In genomic region chr6:88621816-88622481, GRCm38 (mm10) we compare ENCODE assay signal across 19 mouse cellular contexts. TPM values are rescaled to one million over a fixed set of nuclear protein-coding genes. Genes with fewer than 3 reads are reported as not detected.
A peak's percentile ranks its signal among the peaks of the same experiment; 100 is the strongest.
DNase-seq lines count a peak whose midpoint lies in the region; ATAC-seq and TF ChIP-seq lines count a peak whose summit lies in the region.
"Had no signal": no experiment of that assay in that cellular context is flagged by ENCODE, and none has a peak within 500 bp of the region (broad histone marks: within the 10 kb centered on the region; RNA-seq: fewer than 3 reads in every experiment).

No protein-coding gene starts in this region.

- peak overlapping the region; percentile 53 for H3K27ac ChIP-seq in heart, embryonic 13.5 days (replicated peaks)
- H3K27ac ChIP-seq in lung, postnatal 0 days (ENCODE audit: low read length), result no peak overlapping the region
- no peak overlapping the region for H3K27ac ChIP-seq in intestine, embryonic 16.5 days (ENCODE audit: low read length)
- H3K27ac ChIP-seq: embryonic facial prominence, embryonic 15.5 days; forebrain, embryonic 10.5 days; hindbrain, embryonic 14.5 days; liver, embryonic 13.5 days; macrophage; neural tube, embryonic 13.5 days had no signal

- no peak for ATAC-seq in heart, embryonic 13.5 days (ENCODE audit: extremely low read depth, insufficient number of reproducible peaks, low FRiP score, low TSS enrichment)
- ATAC-seq in lung, postnatal 0 days, result no peak
- ATAC-seq in intestine, embryonic 16.5 days, result no peak
- ATAC-seq: intestine, postnatal 0 days had no signal

- H3K27me3 ChIP-seq in heart, embryonic 13.5 days (replicated peaks), result no peaks in the 10 kb centered on the region
- H3K27me3 ChIP-seq in lung, postnatal 0 days (replicated peaks; ENCODE audit: insufficient read depth, low read length), result no peaks in the 10 kb centered on the region
- no peaks in the 10 kb centered on the region for H3K27me3 ChIP-seq in intestine, embryonic 16.5 days (replicated peaks; ENCODE audit: control insufficient read depth, insufficient read depth, low read length)
- H3K27me3 ChIP-seq: neural tube, embryonic 13.5 days had no signal

- H3K9ac ChIP-seq in heart, embryonic 13.5 days, result no peak overlapping the region
- H3K9ac ChIP-seq in lung, postnatal 0 days (replicated peaks; ENCODE audit: low read depth), result no peak overlapping the region
- H3K9ac ChIP-seq in intestine, embryonic 16.5 days (ENCODE audit: low read depth, low read length), result no peak overlapping the region
- H3K9ac ChIP-seq: embryonic facial prominence, embryonic 15.5 days; hindbrain, embryonic 14.5 days; liver, embryonic 13.5 days; neural tube, embryonic 13.5 days had no signal

- no peak for TF ChIP-seq CTCF in lung, postnatal 0 days (IDR thresholded peaks at IDR 0.05)

- H3K4me3 ChIP-seq in heart, embryonic 13.5 days, result no peak overlapping the region
- no peak overlapping the region for H3K4me3 ChIP-seq in lung, postnatal 0 days (ENCODE audit: low read depth, low read length)
- no peak overlapping the region for H3K4me3 ChIP-seq in intestine, embryonic 16.5 days (ENCODE audit: low read length)
- H3K4me3 ChIP-seq: embryonic facial prominence, embryonic 15.5 days; forebrain, embryonic 10.5 days; liver, embryonic 13.5 days; neural tube, embryonic 13.5 days had no signal

- no peaks in the 10 kb centered on the region for H3K9me3 ChIP-seq in heart, embryonic 13.5 days
- no peaks in the 10 kb centered on the region for H3K9me3 ChIP-seq in lung, postnatal 0 days (ENCODE audit: low read length)
- H3K9me3 ChIP-seq in intestine, embryonic 16.5 days (ENCODE audit: control insufficient read depth, low read length), result no peaks in the 10 kb centered on the region
- H3K9me3 ChIP-seq: embryonic facial prominence, embryonic 15.5 days; forebrain, embryonic 10.5 days; liver, embryonic 13.5 days; neural tube, embryonic 13.5 days had no signal

- no peak for DNase-seq in heart, adult 8-10 months (ENCODE audit: low spot score)
- peak; percentile 18 for DNase-seq in lung, postnatal 0 days (ENCODE audit: low spot score)
- no peak for DNase-seq in lung, postnatal 4 days
- DNase-seq in cerebellum, adult 18-20 months, result peak; percentile 49 to 59
- DNase-seq in cerebellum, postnatal 36 days, result peak; percentile 28 to 49
- DNase-seq: adrenal gland, postnatal 36 days; embryo, embryonic 11 days; liver, embryonic 13.5 days; right cerebral cortex, postnatal 14 days; thymus, postnatal 14 days had no signal

- H3K36me3 ChIP-seq in heart, embryonic 13.5 days, result peaks cover 7% of the 10 kb centered on the region
- no peaks in the 10 kb centered on the region for H3K36me3 ChIP-seq in lung, postnatal 0 days (ENCODE audit: insufficient read depth, low read length)
- H3K36me3 ChIP-seq in intestine, embryonic 16.5 days (ENCODE audit: control insufficient read depth, insufficient read depth, low read length), result no peaks in the 10 kb centered on the region
- H3K36me3 ChIP-seq: embryonic facial prominence, embryonic 15.5 days; forebrain, embryonic 10.5 days; liver, embryonic 13.5 days; neural tube, embryonic 13.5 days had no signal

- H3K4me1 ChIP-seq in heart, embryonic 13.5 days, result peaks cover 20% of the 10 kb centered on the region
- no peaks in the 10 kb centered on the region for H3K4me1 ChIP-seq in lung, postnatal 0 days (ENCODE audit: insufficient read depth, low read depth, low read length)
- H3K4me1 ChIP-seq in intestine, embryonic 16.5 days (ENCODE audit: control insufficient read depth, insufficient read depth, low read length), result peaks cover 3% of the 10 kb centered on the region

- WGBS in heart, embryonic 13.5 days, result 52% methylated on average over 4 of the region's 4 CpGs
- 59% methylated on average over 4 of the region's 4 CpGs for WGBS in lung, postnatal 0 days
- 75% methylated on average over 4 of the region's 4 CpGs for WGBS in intestine, embryonic 16.5 days

- H3K4me2 ChIP-seq in heart, embryonic 13.5 days, result peak overlapping the region; percentile 40
- H3K4me2 ChIP-seq in lung, postnatal 0 days (replicated peaks; ENCODE audit: low read depth, low read length), result no peak overlapping the region
- no peak overlapping the region for H3K4me2 ChIP-seq in intestine, embryonic 16.5 days (ENCODE audit: low read depth, low read length)
- H3K4me2 ChIP-seq: embryonic facial prominence, embryonic 15.5 days; hindbrain, embryonic 14.5 days; liver, embryonic 13.5 days; midbrain, embryonic 11.5 days; neural tube, embryonic 13.5 days had no signal

- no peak for TF ChIP-seq EP300 in lung, postnatal 0 days (IDR thresholded peaks at IDR 0.05)

RNA-seq across cellular contexts. Expression of gene Kbtbd12, which starts 15.8 kb away (rescaled TPM):
- polyA plus RNA-seq in heart, embryonic 13.5 days (2015; fragmentation: Nextera tagmentation; extraction: Ambion mirVana), result 16.6 and 20.4 TPM in 2 replicates
- total RNA-seq in heart, adult 8-10 months (2022), result 10 to 100 TPM; 39.1 to 45.4 (median 43.4) TPM
- 0.42 and 0.97 TPM in 2 replicates for polyA plus RNA-seq in lung, postnatal 0 days (2015; fragmentation: Nextera tagmentation; extraction: Ambion mirVana)
- polyA plus RNA-seq in intestine, embryonic 16.5 days (2015; fragmentation: Nextera tagmentation; extraction: Ambion mirVana), result 0.21 and 0.32 TPM in 2 replicates
- polyA plus RNA-seq: midbrain, embryonic 11.5 days; neural tube, embryonic 13.5 days had no signal

Comparison
In these comparisons a context has a peak if more than half of its experiments do, and no peak if none do; other contexts are left out.
1. DNase-seq: peak in lung, postnatal 0 days (single experiment), cerebellum, adult 18-20 months (2 of 2) and cerebellum, postnatal 36 days (2 of 2); none in heart, adult 8-10 months (single experiment) and lung, postnatal 4 days (0 of 2).